Mouse (Mus musculus) limb, embryonic 15.5 days (tissue): ENCODE data around the gene Pkp1. TPM values are rescaled to one million over a fixed set of nuclear protein-coding genes. Genes with fewer than 3 reads are reported as not detected.
A peak's percentile ranks its signal among the peaks of the same experiment; 100 is the strongest.

ENCODE experiments used
- ATAC-seq: fragments of 200-750 bp; cut with Nextera tagmentation; 2 replicates; pipeline ENCODE4 v1.8.0; 2017; ENCODE audit warnings: low read depth, moderate TSS enrichment; ENCODE audit not compliant: insufficient number of reproducible peaks, low FRiP score, low TSS enrichment
- H3K27ac ChIP-seq: fragments of 300-500 bp; sonication (generic); 2 replicates; pipeline ENCODE4 v1.5.1; 2015; ENCODE audit warnings: moderate library complexity, mild to moderate bottlenecking, inconsistent platforms
- H3K27me3 ChIP-seq: fragments of 300-500 bp; sonication (generic); 2 replicates; pipeline ENCODE4 v1.6.1; 2015; ENCODE audit warnings: inconsistent platforms
- H3K36me3 ChIP-seq: fragments of 300-500 bp; sonication (generic); 2 replicates; pipeline ENCODE4 v1.6.1; 2015; ENCODE audit warnings: inconsistent platforms
- H3K4me1 ChIP-seq: fragments of 300-500 bp; sonication (generic); 2 replicates; pipeline ENCODE4 v1.6.1; 2015; ENCODE audit warnings: inconsistent platforms
- H3K4me2 ChIP-seq: fragments of 300-500 bp; sonication (generic); 2 replicates; pipeline ENCODE4 v1.6.1; 2015; ENCODE audit warnings: mild to moderate bottlenecking, inconsistent platforms
- H3K4me3 ChIP-seq: fragments of 300-500 bp; sonication (generic); 2 replicates; pipeline ENCODE4 v1.5.1; 2015; ENCODE audit warnings: mild to moderate bottlenecking, inconsistent platforms
- H3K9ac ChIP-seq: fragments of 300-500 bp; sonication (generic); 2 replicates; pipeline ENCODE4 v1.6.1; 2015; ENCODE audit warnings: inconsistent platforms
- H3K9me3 ChIP-seq: fragments of 300-500 bp; sonication (generic); 2 replicates; pipeline ENCODE4 v1.6.1; 2016; ENCODE audit warnings: inconsistent platforms
- WGBS: fragments of 180-500 bp; shearing (Covaris S2); methylation state at CpG from one replicate; pipeline ENCODE4 v1.1.7; 2015; 5-methylcytosine and 5-hydroxymethylcytosine counted together
- polyA plus RNA-seq: library from polyadenylated mRNA; unstranded; fragments of >200 nt; fragmentation: Nextera tagmentation; extraction: Ambion mirVana; gene quantifications from 2 replicates; pipeline ENCODE4 v1.2.1, GENCODE M21; 2015

Pkp1 gene
- polyA plus RNA-seq, 1 experiment from 2014 or later = 89.7 TPM

- H3K36me3 ChIP-seq = no peaks in the 10 kb centered on the region
- H3K4me1 ChIP-seq = peaks cover 16% of the 10 kb centered on the region; the same call in 1 of the 2 replicates
- ATAC-seq = no peak
- no peak overlapping the region for H3K9ac ChIP-seq
- H3K4me3 ChIP-seq = no peak overlapping the region
- no peaks in the 10 kb centered on the region for H3K9me3 ChIP-seq
- H3K27me3 ChIP-seq = no peaks in the 10 kb centered on the region
- H3K27ac ChIP-seq = no peak overlapping the region
- H3K4me2 ChIP-seq = no peak overlapping the region
- 57% methylated on average over 15 of the region's 15 CpGs for WGBS
Measured at GRCm38 (mm10) chr1:135840675-135841395, 78.2 kb downstream of the Pkp1 start.

GRCm38 (mm10) chr1:135839065-135839464 lies 79.9 kb downstream of the Pkp1 start:
- H3K4me1 ChIP-seq = peaks cover 23% of the 10 kb centered on the region; the same call in 1 of the 2 replicates
- no peak overlapping the region for H3K9ac ChIP-seq
- no peaks in the 10 kb centered on the region for H3K9me3 ChIP-seq
- H3K27ac ChIP-seq = no peak overlapping the region
- no peak overlapping the region for H3K4me2 ChIP-seq
- no peak overlapping the region for H3K4me3 ChIP-seq
- no peaks in the 10 kb centered on the region for H3K27me3 ChIP-seq
- ATAC-seq = no peak
- 90% methylated on average over 6 of the region's 6 CpGs for WGBS
- H3K36me3 ChIP-seq = no peaks in the 10 kb centered on the region

GRCm38 (mm10) chr1:135838626-135839025 lies 80.4 kb downstream of the Pkp1 start:
- ATAC-seq = no peak
- H3K9ac ChIP-seq = no peak overlapping the region
- H3K27ac ChIP-seq = no peak overlapping the region
- no peak overlapping the region for H3K4me2 ChIP-seq
- H3K4me1 ChIP-seq = peaks cover 21% of the 10 kb centered on the region; the same call in 1 of the 2 replicates
- WGBS = 81% methylated on average over 4 of the region's 4 CpGs
- H3K36me3 ChIP-seq = no peaks in the 10 kb centered on the region
- H3K4me3 ChIP-seq = no peak overlapping the region
- no peaks in the 10 kb centered on the region for H3K9me3 ChIP-seq
- no peaks in the 10 kb centered on the region for H3K27me3 ChIP-seq

GRCm38 (mm10) chr1:135835716-135836483 lies 83.1 kb downstream of the Pkp1 start, which contains the start of gene Tnnt2:
TSS of gene Tnnt2 (plus strand) at chr1:135836354.
- Histone ChIP-seq H3K4me3 (0 out of 2 replicates have a peak within 1 kb of the TSS, but pooled peaks have one; percentile 5), H3K27me3 (no peaks in the 10 kb centered on the region), H3K9me3 (no peaks in the 10 kb centered on the region), H3K4me2 (no peak within 1 kb of the TSS), H3K9ac (no peak within 1 kb of the TSS), H3K4me1 (peaks cover 18% of the 10 kb centered on the region; the same call in 1 of the 2 replicates), H3K36me3 (no peaks in the 10 kb centered on the region), H3K27ac (peak within 1 kb of the TSS; percentile 8; the same call in 1 of the 2 replicates)
- ATAC-seq = peak; percentile 48
- WGBS = 32% methylated on average over 9 of the region's 9 CpGs

- Histone ChIP-seq H3K27me3 (no peaks in the 10 kb centered on the region), H3K4me1 (peaks cover 15% of the 10 kb centered on the region; the same call in 1 of the 2 replicates), H3K9ac (no peak overlapping the region), H3K36me3 (no peaks in the 10 kb centered on the region), H3K27ac (peak overlapping the region; percentile 8; the same call in 1 of the 2 replicates), H3K4me3 (no peak overlapping the region), H3K4me2 (no peak overlapping the region), H3K9me3 (no peaks in the 10 kb centered on the region)
- 67% methylated on average over 8 of the region's 8 CpGs for WGBS
- no peak for ATAC-seq
Measured at GRCm38 (mm10) chr1:135834983-135835382, 84.0 kb downstream of the Pkp1 start.

GRCm38 (mm10) chr1:135834206-135834859 lies 84.7 kb downstream of the Pkp1 start:
- ATAC-seq = no peak
- 59% methylated on average over 6 of the region's 6 CpGs for WGBS
- Histone ChIP-seq H3K4me2 (no peak overlapping the region), H3K4me3 (no peak overlapping the region), H3K27ac (no peak overlapping the region; the same call in 1 of the 2 replicates), H3K27me3 (no peaks in the 10 kb centered on the region), H3K4me1 (peaks cover 15% of the 10 kb centered on the region; the same call in 1 of the 2 replicates), H3K9ac (no peak overlapping the region), H3K9me3 (no peaks in the 10 kb centered on the region), H3K36me3 (no peaks in the 10 kb centered on the region)

GRCm38 (mm10) chr1:135828918-135829317 lies 90.1 kb downstream of the Pkp1 start:
- H3K9me3 ChIP-seq = no peaks in the 10 kb centered on the region
- no peaks in the 10 kb centered on the region for H3K27me3 ChIP-seq
- no peak for ATAC-seq
- no peak overlapping the region for H3K9ac ChIP-seq
- H3K4me2 ChIP-seq = no peak overlapping the region
- H3K4me1 ChIP-seq = no peaks in the 10 kb centered on the region; the same call in 1 of the 2 replicates
- no peaks in the 10 kb centered on the region for H3K36me3 ChIP-seq
- WGBS = 8% methylated on average over 1 of the region's 1 CpGs
- no peak overlapping the region for H3K4me3 ChIP-seq
- H3K27ac ChIP-seq = no peak overlapping the region

- H3K27me3 ChIP-seq = peaks cover 44% of the 10 kb centered on the region
- no peak for ATAC-seq
- H3K4me2 ChIP-seq = no peak overlapping the region
- peaks cover 16% of the 10 kb centered on the region for H3K4me1 ChIP-seq
- H3K4me3 ChIP-seq = no peak overlapping the region
- H3K9me3 ChIP-seq = no peaks in the 10 kb centered on the region
- H3K9ac ChIP-seq = no peak overlapping the region
- no peaks in the 10 kb centered on the region for H3K36me3 ChIP-seq
- WGBS = 77% methylated on average over 7 of the region's 7 CpGs
- H3K27ac ChIP-seq = no peak overlapping the region
Measured at GRCm38 (mm10) chr1:135821780-135822179, 97.2 kb downstream of the Pkp1 start.

Other genes starting within 250 kb of the Pkp1 start
- 89.7 and 104 TPM in 2 replicates for gene Csrp1, start 199.1 kb downstream of the Pkp1 start, polyA plus RNA-seq
- gene Phlda3, start 153.1 kb downstream of the Pkp1 start, polyA plus RNA-seq = 96.2 and 105 TPM in 2 replicates
- 231 and 577 TPM in 2 replicates for gene Tnni1, start 139.8 kb downstream of the Pkp1 start, polyA plus RNA-seq
- gene Lad1, start 100.6 kb downstream of the Pkp1 start, polyA plus RNA-seq = 63.8 and 67.8 TPM in 2 replicates
- gene Tnnt2, start 82.9 kb downstream of the Pkp1 start, polyA plus RNA-seq = 87.0 and 226 TPM in 2 replicates
- gene Igfn1, start 87.1 kb upstream of the Pkp1 start, polyA plus RNA-seq = 0.09 and 0.14 TPM in 2 replicates
- 176 and 178 TPM in 2 replicates for gene Tmem9, start 88.9 kb upstream of the Pkp1 start, polyA plus RNA-seq
- not detected in 2 replicates for gene Ascl5, start 131.6 kb upstream of the Pkp1 start, polyA plus RNA-seq
- 5.2 and 11.0 TPM in 2 replicates for gene Cacna1s, start 133.5 kb upstream of the Pkp1 start, polyA plus RNA-seq
- 2.1 and 2.6 TPM in 2 replicates for gene Kif21b, start 212.2 kb upstream of the Pkp1 start, polyA plus RNA-seq